Mouse (Mus musculus): Measurements from ENCODE around the gene Med23.

The Med23 gene

GRCm38 (mm10) chr10:24873624-24874023 lies 3.8 kb downstream of the Med23 start:
- no peak for DNase-seq (ENCODE audit: low spot score)

GRCm38 (mm10) chr10:24886008-24886407 lies 16.2 kb downstream of the Med23 start:
- DNase-seq (ENCODE audit: low spot score): no peak

GRCm38 (mm10) chr10:24888343-24888742 lies 18.6 kb downstream of the Med23 start:
- no peak for DNase-seq (ENCODE audit: low spot score)

GRCm38 (mm10) chr10:24895927-24896326 lies 26.1 kb downstream of the Med23 start:
- DNase-seq (ENCODE audit: low spot score): no peak

DNA sequence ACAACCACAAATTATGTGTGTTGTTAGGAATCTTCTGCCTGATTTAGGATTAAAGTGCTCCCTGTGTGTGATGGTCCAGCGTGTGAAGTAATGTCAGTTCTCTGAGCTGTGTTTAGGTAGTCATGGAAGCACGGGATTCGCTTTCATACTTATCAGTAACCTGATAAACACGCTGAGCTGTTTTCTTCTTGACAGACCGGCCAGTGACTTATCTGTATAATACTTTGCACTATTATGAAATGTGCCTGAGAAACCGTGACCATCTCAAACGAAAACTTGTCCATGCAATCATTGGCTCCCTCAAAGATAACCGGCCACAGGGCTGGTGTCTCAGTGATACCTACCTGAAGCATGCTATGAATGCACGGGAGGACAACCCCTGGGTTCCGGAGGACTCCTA lies 35.8 kb downstream of the Med23 start:
- no peak for DNase-seq (ENCODE audit: low spot score)

DNA sequence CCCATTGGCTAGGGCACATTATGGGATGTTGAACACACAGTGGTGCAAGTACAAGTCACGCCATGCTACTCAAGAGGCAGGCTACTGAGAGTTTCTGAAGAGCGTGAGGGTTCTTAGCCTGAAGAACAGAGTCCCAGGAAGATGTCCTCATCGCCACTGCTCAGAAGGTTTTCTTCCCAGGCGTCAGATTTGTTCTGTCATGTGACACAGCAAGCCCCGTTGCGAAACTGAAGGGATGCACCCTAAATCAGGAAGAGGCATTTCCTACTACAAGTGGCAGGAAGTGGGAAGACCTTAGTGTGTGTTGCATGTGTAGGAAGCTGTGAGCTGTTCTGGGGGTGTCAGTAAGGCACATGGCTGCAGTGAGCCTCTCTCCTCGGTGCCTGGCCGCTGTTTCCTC lies 41.4 kb downstream of the Med23 start:
- DNase-seq (ENCODE audit: low spot score): no peak

DNA sequence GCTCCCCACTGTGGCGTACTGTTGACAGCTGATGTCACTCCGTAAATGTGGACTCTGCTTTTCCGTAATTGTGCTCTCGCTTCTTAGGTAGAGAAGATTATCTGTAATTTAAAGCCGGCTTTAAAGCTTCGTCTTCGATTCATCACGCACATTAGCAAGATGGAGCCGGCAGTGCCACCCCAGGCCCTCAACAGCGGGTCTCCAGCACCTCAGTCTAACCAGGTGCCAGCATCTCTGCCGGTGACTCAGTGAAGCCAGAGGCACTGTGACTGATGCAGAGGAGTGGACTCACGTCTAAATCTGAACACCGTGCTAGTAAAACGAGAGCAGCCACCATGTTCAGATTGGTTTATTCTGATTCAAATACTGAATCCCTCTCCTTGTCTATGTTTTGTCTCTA lies 42.8 kb downstream of the Med23 start:
- DNase-seq (ENCODE audit: low spot score): no peak

GRCm38 (mm10) chr10:24915486-24915885 lies 45.7 kb downstream of the Med23 start:
- DNase-seq (ENCODE audit: low spot score): no peak

DNA sequence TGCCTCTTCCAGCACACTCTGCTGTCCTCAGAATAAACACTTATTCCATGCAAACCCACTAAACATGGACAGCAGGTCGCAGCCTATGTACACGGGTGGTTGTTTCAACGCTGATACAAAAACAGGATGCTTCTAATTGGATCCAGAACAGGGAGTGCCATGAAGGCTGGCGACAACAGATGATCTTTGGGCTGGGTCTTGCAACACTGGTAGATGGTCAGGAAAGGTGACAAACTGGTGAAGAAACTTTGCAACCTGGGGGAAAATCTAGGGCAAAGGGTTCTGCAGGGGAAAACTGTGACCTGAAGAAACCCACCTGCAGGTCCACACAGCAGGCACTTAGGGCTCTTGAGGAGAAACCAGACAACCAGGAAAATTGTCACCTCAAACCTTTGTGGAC lies 53.2 kb downstream of the Med23 start:
- no peak for DNase-seq (ENCODE audit: low spot score)

- no peak for DNase-seq (ENCODE audit: low spot score)
Observed at GRCm38 (mm10) chr10:24924296-24924695, 54.5 kb downstream of the Med23 start.

- DNase-seq (ENCODE audit: low spot score): no peak
Observed at GRCm38 (mm10) chr10:24926380-24926779, 56.6 kb downstream of the Med23 start.

DNA sequence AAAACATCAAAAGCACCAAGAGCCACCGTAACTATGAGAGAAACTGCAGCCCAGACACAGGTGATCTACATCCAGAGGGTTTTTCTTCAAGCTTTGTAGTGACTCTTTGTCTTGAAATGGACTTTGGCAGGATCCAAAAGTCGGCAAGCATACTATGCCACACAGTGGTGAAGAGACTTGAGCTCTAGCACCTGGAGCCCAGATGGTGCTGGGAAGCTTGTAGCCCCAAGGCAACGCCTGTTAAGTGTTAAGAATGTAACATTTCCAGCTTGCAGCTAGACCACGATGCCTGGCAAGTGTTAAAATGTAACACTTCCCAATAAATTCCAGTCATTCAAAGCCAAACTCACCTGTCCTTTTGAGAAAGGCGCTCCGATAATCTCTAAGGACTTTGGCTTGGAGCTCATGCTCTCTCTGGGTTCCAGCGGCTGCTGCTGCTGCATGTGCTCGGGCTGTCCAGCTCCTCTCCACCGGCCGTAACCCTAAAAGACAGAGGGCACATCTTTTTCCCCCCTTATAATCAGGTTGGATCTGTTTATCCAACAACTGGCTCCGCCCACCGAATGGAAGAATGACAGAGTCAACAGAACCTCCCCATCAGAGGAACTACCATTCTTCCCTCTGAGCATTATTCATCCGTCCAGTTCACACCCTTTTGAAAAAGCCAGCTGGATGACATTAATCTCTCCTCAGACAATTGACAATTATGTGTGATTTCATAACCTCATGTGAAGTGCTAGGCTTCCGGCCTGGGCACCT lies 57.4 kb downstream of the Med23 start, which contains the start of gene Arg1:
Gene Arg1 (minus strand): TSS at position 523 of the 759 bp plus-strand sequence.
- peak; percentile 75 for DNase-seq (ENCODE audit: low spot score)

GRCm38 (mm10) chr10:24928072-24928471 lies 58.3 kb downstream of the Med23 start:
- DNase-seq (ENCODE audit: low spot score): no peak

GRCm38 (mm10) chr10:24930143-24930542 lies 60.4 kb downstream of the Med23 start:
- no peak for DNase-seq (ENCODE audit: low spot score)

GRCm38 (mm10) chr10:24947871-24948270 lies 78.1 kb downstream of the Med23 start:
- no peak for DNase-seq (ENCODE audit: low spot score)

- DNase-seq (ENCODE audit: low spot score): no peak
Observed at GRCm38 (mm10) chr10:24948278-24948677, 78.5 kb downstream of the Med23 start.

DNA sequence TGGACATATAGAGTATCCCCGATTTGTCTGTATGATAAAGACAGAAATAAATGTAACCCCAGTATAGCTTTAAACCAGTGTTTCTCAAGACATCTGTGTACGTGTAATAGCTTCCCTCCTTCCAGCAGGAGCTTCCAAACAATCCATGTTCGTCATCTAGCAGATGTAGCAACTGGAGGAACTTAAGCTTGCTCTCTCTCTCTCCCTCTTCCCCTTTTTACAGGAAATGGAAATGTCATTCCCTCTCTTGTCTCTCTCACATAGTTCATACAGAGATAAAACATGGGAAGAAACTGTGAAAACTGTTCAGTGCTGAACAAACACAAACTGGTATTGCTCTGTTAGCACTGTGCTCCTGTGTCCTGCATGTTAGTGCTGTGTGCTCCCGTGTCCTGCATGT lies 80.4 kb downstream of the Med23 start:
- no peak for DNase-seq (ENCODE audit: low spot score)

DNA sequence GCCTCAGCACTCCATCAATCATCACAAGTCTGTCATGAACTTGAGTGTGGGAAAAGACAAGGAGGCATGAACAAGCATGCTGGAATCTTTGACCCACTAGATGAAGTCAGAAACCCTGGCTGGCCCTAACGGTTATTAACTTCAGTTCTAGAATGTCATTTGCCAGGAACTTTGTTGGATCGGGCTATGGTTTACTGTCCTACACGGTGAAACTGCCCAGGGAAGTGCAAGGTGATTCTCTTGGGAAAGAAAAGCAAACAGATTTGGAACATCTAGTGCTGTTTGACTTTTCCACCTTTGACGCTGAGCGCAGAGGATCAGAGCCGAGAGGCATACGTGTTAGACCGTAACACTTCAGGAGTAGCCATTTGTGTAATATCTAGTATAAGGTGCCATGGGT lies 81.8 kb downstream of the Med23 start:
- no peak for DNase-seq (ENCODE audit: low spot score)

DNA sequence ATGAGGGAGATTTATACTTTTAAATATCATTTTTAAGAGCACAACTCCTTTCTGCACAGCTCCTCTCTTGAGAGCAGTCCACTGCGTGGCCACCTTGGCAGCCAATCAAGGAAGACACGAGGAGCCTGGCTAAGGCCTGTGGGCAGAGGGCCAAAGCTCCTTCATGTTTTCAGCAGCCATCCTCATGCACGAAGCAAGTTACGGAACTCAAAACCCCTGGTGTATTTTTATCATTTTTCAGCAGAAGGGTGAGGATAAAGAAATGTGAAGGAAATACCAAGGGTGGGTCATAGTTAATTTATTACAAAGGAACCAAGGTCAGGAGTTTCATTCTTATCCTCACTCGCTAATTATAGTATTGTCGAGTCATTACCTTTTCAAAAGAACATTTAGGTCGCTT lies 82.8 kb downstream of the Med23 start:
- DNase-seq (ENCODE audit: low spot score): no peak

GRCm38 (mm10) chr10:24953876-24954275 lies 84.1 kb downstream of the Med23 start:
- no peak for DNase-seq (ENCODE audit: low spot score)

DNA sequence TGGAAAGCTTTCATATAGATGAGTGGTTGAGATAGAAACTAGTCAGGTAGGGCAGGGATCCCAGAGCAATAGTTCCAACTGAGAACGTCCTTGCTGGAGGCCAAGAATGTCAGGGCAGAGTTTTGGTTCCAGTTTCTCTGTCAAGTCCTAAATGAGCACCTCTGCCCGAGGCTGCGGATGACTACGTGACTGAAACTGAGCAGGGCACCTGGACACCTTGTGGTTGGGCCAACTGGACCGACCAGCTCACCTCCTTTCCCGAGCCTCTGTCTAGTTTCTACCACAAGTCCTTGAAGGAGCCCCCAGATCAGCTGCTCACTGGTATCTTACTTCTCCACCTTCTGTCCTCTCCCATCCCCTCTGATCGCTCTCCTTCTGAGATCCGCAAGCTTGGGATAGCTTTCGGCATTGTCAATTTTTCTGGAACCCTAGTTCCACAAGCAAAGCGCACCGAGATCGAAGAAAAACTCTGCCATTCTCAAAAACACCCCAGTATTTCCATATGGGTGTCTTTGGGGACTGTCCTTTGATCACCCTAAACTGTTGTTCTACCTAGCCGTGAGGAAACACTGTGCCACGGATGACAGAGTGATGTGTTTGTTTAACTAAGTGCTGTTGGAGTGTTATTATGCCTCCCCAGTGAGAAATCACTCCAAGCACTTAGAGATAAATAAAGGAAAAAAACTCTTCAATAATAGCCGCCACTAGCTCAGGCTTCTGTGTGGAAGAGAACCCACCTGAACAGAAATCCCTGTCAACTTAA lies 88.7 kb downstream of the Med23 start:
- peak; percentile 8 for DNase-seq (ENCODE audit: low spot score)

DNA sequence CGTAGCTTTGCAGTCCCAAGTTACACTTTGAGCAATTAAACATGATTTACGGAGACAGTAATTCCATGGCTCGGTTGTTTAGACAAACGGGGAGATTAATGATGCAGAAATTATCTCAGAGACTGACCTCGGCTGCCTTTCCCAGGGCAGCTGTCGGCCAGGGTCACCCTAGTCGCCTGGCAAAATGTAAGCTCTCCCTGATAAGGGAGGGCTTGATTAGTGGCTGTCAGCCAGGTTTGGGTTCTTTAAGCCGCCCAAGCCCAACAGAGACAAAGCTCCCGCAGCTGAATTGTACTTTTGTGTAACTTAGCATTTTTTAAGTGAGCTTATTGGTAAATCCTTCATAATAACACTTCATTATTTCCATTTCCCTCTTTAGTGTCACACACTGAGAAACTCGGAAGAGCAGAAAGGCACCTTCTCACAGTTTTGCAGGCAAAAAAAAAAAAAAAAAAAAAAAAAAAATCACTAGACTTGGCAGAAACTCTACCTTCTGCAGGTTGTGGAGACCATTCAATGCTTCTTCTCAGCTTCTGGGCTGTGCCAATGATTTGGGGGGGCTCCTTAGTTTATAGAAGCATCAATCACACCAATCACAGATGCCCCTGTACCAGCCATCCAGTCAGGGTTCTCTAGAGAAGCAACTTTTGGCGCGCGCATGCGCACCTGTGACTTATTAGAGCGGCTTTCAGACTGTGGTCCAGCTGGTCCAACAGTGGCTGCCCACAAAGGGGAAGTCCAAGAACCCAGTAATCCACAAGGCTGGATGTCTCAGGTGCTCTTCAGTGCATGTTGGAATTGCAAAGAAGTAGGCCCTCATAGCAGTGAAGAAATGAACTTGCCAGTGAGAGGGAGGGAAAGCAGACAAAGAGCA lies 89.5 kb downstream of the Med23 start:
- peak; percentile 47 for DNase-seq (ENCODE audit: low spot score)
